Mouse (Mus musculus): Measurements from ENCODE around the gene Casr. TPM values are rescaled to one million over a fixed set of nuclear protein-coding genes. Genes with fewer than 3 reads are reported as not detected.

Gene Casr
- 0.08 TPM for polyA plus RNA-seq (2012; fragmentation: generic; extraction: Trizol)

GRCm38 (mm10) chr16:36561386-36562338 lies at the start of gene Casr:
TSS of gene Casr (minus strand) at chr16:36562141.
- Histone ChIP-seq H3K4me2 (ENCODE audit: low read depth) (no peak within 1 kb of the TSS), H3K79me2 (ENCODE audit: control insufficient read depth, insufficient read depth) (no peaks in the 10 kb centered on the region), H3ac (ENCODE audit: control insufficient read depth, insufficient read length) (no peak within 1 kb of the TSS), H3K4me3 (no peak within 1 kb of the TSS), H3K36me3 (ENCODE audit: control insufficient read depth, insufficient read depth) (no peaks in the 10 kb centered on the region), H3K27me3 (ENCODE audit: control insufficient read depth, insufficient read depth, insufficient read length) (no peaks in the 10 kb centered on the region)
- no peak for TF ChIP-seq MAX (IDR thresholded peaks at IDR 0.05; ENCODE audit: low read depth)
- no peak for TF ChIP-seq SRF (IDR thresholded peaks at IDR 0.05; ENCODE audit: control insufficient read depth, insufficient read length, low read depth)

- no peaks in the 10 kb centered on the region for H3K27me3 ChIP-seq (ENCODE audit: control insufficient read depth, insufficient read depth, insufficient read length)
- H3K79me2 ChIP-seq (ENCODE audit: control insufficient read depth, insufficient read depth): no peaks in the 10 kb centered on the region
- no peak overlapping the region for H3K4me3 ChIP-seq
- no peak overlapping the region for H3K4me2 ChIP-seq (ENCODE audit: low read depth)
- H3K36me3 ChIP-seq (ENCODE audit: control insufficient read depth, insufficient read depth): no peaks in the 10 kb centered on the region
- TF ChIP-seq POLR2AphosphoS2 (IDR thresholded peaks at IDR 0.05; ENCODE audit: insufficient read length, low read depth): no peak
- no peak for TF ChIP-seq TCF12 (IDR thresholded peaks at IDR 0.05; ENCODE audit: insufficient read depth, poor library complexity, severe bottlenecking)
- TF ChIP-seq MAX (IDR thresholded peaks at IDR 0.05; ENCODE audit: low read depth): no peak
- no peak for TF ChIP-seq REST (IDR thresholded peaks at IDR 0.05; ENCODE audit: insufficient read depth, insufficient read length)
- TF ChIP-seq POLR2A (IDR thresholded peaks at IDR 0.05; ENCODE audit: insufficient read length, low read depth): no peak
- no peak for TF ChIP-seq TCF3 (IDR thresholded peaks at IDR 0.05; ENCODE audit: insufficient read length, low read depth)
- TF ChIP-seq MYOD1 (IDR thresholded peaks at IDR 0.05; ENCODE audit: control insufficient read depth in 1 of 3, insufficient read length in 2 of 3, low read depth in 2 of 3): no peak
- no peak for TF ChIP-seq USF1 (IDR thresholded peaks at IDR 0.05; ENCODE audit: low read depth)
- TF ChIP-seq MYOG (IDR thresholded peaks at IDR 0.05; ENCODE audit: control insufficient read depth in 1 of 3, insufficient read depth in 1 of 3, insufficient read length in 2 of 3, low read depth in 2 of 3): no peak
- no peak for TF ChIP-seq E2F4 (IDR thresholded peaks at IDR 0.05; ENCODE audit: insufficient read depth)
- TF ChIP-seq CEBPB (IDR thresholded peaks at IDR 0.05; ENCODE audit: insufficient read depth, poor library complexity, severe bottlenecking): no peak
- no peak overlapping the region for H3ac ChIP-seq (ENCODE audit: control insufficient read depth, insufficient read length)
Observed at GRCm38 (mm10) chr16:36602632-36603031, 40.7 kb upstream of the Casr start.

- Histone ChIP-seq H3ac (ENCODE audit: control insufficient read depth, insufficient read length) (no peak overlapping the region), H3K4me2 (ENCODE audit: low read depth) (no peak overlapping the region), H3K36me3 (ENCODE audit: control insufficient read depth, insufficient read depth) (no peaks in the 10 kb centered on the region), H3K27me3 (ENCODE audit: control insufficient read depth, insufficient read depth, insufficient read length) (no peaks in the 10 kb centered on the region), H3K79me2 (ENCODE audit: control insufficient read depth, insufficient read depth) (no peaks in the 10 kb centered on the region), H3K4me3 (no peak overlapping the region)
- TF ChIP-seq MYOD1 (IDR thresholded peaks at IDR 0.05; ENCODE audit: control insufficient read depth in 1 of 3, insufficient read length in 2 of 3, low read depth in 2 of 3): no peak
- TF ChIP-seq E2F4 (IDR thresholded peaks at IDR 0.05; ENCODE audit: insufficient read depth): no peak
- TF ChIP-seq SRF (IDR thresholded peaks at IDR 0.05; ENCODE audit: control insufficient read depth, insufficient read length, low read depth): no peak
- TF ChIP-seq MAX (IDR thresholded peaks at IDR 0.05; ENCODE audit: low read depth): no peak
- TF ChIP-seq TCF3 (IDR thresholded peaks at IDR 0.05; ENCODE audit: insufficient read length, low read depth): no peak
- TF ChIP-seq TCF12 (IDR thresholded peaks at IDR 0.05; ENCODE audit: insufficient read depth, poor library complexity, severe bottlenecking): no peak
- TF ChIP-seq USF1 (IDR thresholded peaks at IDR 0.05; ENCODE audit: low read depth): no peak
- no peak for TF ChIP-seq POLR2A (IDR thresholded peaks at IDR 0.05; ENCODE audit: insufficient read length, low read depth)
- TF ChIP-seq MYOG (IDR thresholded peaks at IDR 0.05; ENCODE audit: control insufficient read depth in 1 of 3, insufficient read depth in 1 of 3, insufficient read length in 2 of 3, low read depth in 2 of 3): no peak
- no peak for TF ChIP-seq POLR2AphosphoS2 (IDR thresholded peaks at IDR 0.05; ENCODE audit: insufficient read length, low read depth)
- no peak for TF ChIP-seq REST (IDR thresholded peaks at IDR 0.05; ENCODE audit: insufficient read depth, insufficient read length)
- TF ChIP-seq CEBPB (IDR thresholded peaks at IDR 0.05; ENCODE audit: insufficient read depth, poor library complexity, severe bottlenecking): no peak
Observed at GRCm38 (mm10) chr16:36598265-36598664, 36.3 kb upstream of the Casr start.

- no peak for TF ChIP-seq USF1 (IDR thresholded peaks at IDR 0.05; ENCODE audit: low read depth)
- H3K4me2 ChIP-seq (ENCODE audit: low read depth): no peak overlapping the region
Observed at GRCm38 (mm10) chr16:36596671-36597410, 34.9 kb upstream of the Casr start.

GRCm38 (mm10) chr16:36589898-36590297 lies 28.0 kb upstream of the Casr start:
- Histone ChIP-seq H3ac (ENCODE audit: control insufficient read depth, insufficient read length) (no peak overlapping the region), H3K27me3 (ENCODE audit: control insufficient read depth, insufficient read depth, insufficient read length) (no peaks in the 10 kb centered on the region), H3K4me2 (ENCODE audit: low read depth) (no peak overlapping the region), H3K4me3 (no peak overlapping the region), H3K36me3 (ENCODE audit: control insufficient read depth, insufficient read depth) (no peaks in the 10 kb centered on the region), H3K79me2 (ENCODE audit: control insufficient read depth, insufficient read depth) (no peaks in the 10 kb centered on the region)
- no peak for TF ChIP-seq TCF12 (IDR thresholded peaks at IDR 0.05; ENCODE audit: insufficient read depth, poor library complexity, severe bottlenecking)
- TF ChIP-seq MAX (IDR thresholded peaks at IDR 0.05; ENCODE audit: low read depth): no peak
- no peak for TF ChIP-seq POLR2A (IDR thresholded peaks at IDR 0.05; ENCODE audit: insufficient read length, low read depth)
- no peak for TF ChIP-seq SRF (IDR thresholded peaks at IDR 0.05; ENCODE audit: control insufficient read depth, insufficient read length, low read depth)
- no peak for TF ChIP-seq MYOG (IDR thresholded peaks at IDR 0.05; ENCODE audit: control insufficient read depth in 1 of 3, insufficient read depth in 1 of 3, insufficient read length in 2 of 3, low read depth in 2 of 3)
- no peak for TF ChIP-seq CEBPB (IDR thresholded peaks at IDR 0.05; ENCODE audit: insufficient read depth, poor library complexity, severe bottlenecking)
- no peak for TF ChIP-seq REST (IDR thresholded peaks at IDR 0.05; ENCODE audit: insufficient read depth, insufficient read length)
- no peak for TF ChIP-seq USF1 (IDR thresholded peaks at IDR 0.05; ENCODE audit: low read depth)
- no peak for TF ChIP-seq E2F4 (IDR thresholded peaks at IDR 0.05; ENCODE audit: insufficient read depth)
- TF ChIP-seq POLR2AphosphoS2 (IDR thresholded peaks at IDR 0.05; ENCODE audit: insufficient read length, low read depth): no peak
- no peak for TF ChIP-seq TCF3 (IDR thresholded peaks at IDR 0.05; ENCODE audit: insufficient read length, low read depth)

More at GRCm38 (mm10) chr16:36596671-36597410, 34.9 kb upstream of the Casr start:
- Histone ChIP-seq H3K79me2 (ENCODE audit: control insufficient read depth, insufficient read depth) (no peaks in the 10 kb centered on the region), H3K27me3 (ENCODE audit: control insufficient read depth, insufficient read depth, insufficient read length) (no peaks in the 10 kb centered on the region), H3K4me3 (no peak overlapping the region), H3K36me3 (ENCODE audit: control insufficient read depth, insufficient read depth) (no peaks in the 10 kb centered on the region), H3ac (ENCODE audit: control insufficient read depth, insufficient read length) (no peak overlapping the region)
